Mouse (Mus musculus) splenic B cell, adult 2 months (primary cell): Measurements from ENCODE around the gene Col12a1.

Experiments
- DNase-seq: peaks from one replicate; pipeline ENCODE4 v3.0.0-alpha.2; 2011; ENCODE audit warnings: low read depth, low spot score
- H3K27me3 ChIP-seq: 2 replicates; pipeline ENCODE4 v1.6.1; 2012; ENCODE audit warnings: mild to moderate bottlenecking, low read length, moderate library complexity, mixed read lengths; ENCODE audit not compliant: control insufficient read depth, poor library complexity, insufficient read depth, severe bottlenecking
- H3K36me3 ChIP-seq: 2 replicates; pipeline ENCODE4 v1.6.1; 2012; ENCODE audit warnings: mild to moderate bottlenecking, low read length, moderate library complexity, mixed read lengths; ENCODE audit not compliant: control insufficient read depth, poor library complexity, insufficient read depth, severe bottlenecking

Col12a1 gene

DNA sequence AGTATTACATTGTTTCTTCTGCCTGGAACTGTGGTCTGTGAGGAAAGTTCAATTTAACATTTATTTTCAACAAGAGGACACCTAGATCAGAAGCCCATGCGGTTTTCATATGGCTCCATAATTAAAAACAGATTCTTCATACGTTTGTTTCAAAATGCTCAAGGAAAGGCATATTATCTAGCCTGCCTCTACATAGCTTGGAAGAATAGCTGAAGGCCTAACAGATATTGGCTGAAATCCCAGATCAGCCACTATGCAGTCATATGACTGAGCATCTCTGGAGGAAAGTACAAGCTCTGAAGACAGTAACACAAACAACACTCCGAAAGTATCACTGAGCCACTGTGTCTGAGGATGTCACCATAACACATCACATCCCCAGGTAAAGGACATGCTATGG lies 72.9 kb downstream of the Col12a1 start:
- DNase-seq = no peak
- Histone ChIP-seq H3K36me3 (no peaks in the 10 kb centered on the region), H3K27me3 (no peaks in the 10 kb centered on the region)

DNA sequence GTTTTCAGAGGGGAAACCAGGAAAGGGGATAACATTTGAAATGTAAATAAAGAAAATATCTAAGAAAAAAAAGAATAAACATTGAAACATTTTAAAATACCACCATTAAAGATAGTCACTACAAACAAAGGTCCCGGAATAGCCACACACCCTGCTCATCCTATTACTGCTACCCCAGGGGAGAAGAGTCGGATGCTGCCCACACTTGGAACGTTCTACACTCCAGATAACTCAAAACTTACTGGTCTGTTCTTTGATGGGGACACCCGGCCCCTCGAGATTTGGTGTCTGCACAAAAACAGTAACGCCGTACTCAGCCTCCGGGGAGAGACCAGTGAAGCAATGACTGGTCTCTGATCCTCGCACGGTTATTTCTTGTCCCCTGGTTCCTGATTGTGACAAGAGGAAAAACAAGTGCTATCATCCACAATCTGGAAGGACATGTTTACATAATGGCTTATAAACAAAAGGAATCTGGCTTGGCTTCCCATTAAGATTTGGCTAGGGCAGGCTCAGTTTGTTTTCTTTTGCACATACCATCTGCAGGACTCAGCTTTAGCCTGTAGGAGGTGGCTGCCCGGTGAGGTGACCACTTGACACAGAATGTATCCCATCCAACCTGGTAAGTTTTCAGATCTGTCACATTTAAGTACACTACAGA lies 79.1 kb downstream of the Col12a1 start:
- Histone ChIP-seq H3K27me3 (no peaks in the 10 kb centered on the region), H3K36me3 (no peaks in the 10 kb centered on the region)
- no peak for DNase-seq

DNA sequence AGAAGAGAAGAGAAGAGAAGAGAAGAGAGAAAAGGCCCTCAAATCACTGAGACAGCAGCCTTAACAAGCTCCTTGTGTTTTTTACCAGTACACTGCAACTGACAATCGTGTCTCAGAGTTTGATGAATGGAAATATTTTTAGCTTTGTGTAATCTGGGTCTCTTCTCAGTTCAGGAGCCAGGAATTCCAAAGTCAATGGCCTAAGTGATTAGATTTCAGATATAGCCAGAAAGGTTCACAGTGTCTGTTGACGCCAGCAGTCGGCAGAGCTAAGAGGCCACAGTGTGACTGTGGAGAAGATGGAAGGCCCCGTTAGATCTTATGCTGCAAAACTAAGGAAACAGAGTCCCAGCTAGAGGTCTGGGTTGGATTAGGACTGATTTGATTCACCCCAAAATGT lies 80.8 kb downstream of the Col12a1 start:
- Histone ChIP-seq H3K27me3 (no peaks in the 10 kb centered on the region), H3K36me3 (no peaks in the 10 kb centered on the region)
- no peak for DNase-seq

DNA sequence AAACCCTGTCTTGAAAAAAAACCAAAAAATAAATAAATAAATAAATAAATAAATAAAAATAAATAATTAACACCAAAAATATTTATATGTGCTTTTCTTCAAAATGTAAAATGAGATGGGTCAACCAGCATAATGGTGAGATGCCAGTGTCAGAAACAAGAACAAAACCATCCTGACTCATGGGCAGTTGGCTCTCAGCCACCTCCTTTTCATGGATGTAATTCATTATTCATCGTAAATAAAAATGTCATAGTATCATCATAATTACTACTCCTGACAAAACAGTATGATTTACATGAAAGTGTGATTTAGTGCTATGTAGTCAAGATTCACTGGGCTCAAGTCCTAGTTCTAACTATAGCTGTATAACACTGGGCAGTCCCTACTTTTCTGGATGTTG lies 84.6 kb downstream of the Col12a1 start:
- no peaks in the 10 kb centered on the region for H3K27me3 ChIP-seq
- H3K36me3 ChIP-seq = no peaks in the 10 kb centered on the region
- no peak for DNase-seq

DNA sequence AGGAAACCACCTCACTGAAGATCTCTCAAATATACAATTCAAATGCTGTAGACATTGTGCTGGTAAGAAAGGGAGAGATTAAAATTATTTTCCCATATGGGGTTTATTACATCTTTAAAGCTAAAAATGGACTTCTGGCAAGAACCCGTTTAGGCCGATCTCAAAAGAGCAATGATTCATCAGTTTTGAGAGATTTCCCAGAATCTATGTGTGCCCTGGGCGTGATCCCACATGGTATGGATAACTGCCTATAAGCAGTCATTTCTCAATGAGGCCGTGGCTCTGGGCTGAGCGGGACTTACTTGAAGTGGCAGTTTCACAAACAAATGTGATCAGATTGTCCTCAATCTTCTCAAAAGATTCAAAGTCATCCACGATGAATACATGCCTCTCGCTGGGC lies 87.4 kb downstream of the Col12a1 start:
- no peaks in the 10 kb centered on the region for H3K36me3 ChIP-seq
- DNase-seq = no peak
- no peaks in the 10 kb centered on the region for H3K27me3 ChIP-seq

DNA sequence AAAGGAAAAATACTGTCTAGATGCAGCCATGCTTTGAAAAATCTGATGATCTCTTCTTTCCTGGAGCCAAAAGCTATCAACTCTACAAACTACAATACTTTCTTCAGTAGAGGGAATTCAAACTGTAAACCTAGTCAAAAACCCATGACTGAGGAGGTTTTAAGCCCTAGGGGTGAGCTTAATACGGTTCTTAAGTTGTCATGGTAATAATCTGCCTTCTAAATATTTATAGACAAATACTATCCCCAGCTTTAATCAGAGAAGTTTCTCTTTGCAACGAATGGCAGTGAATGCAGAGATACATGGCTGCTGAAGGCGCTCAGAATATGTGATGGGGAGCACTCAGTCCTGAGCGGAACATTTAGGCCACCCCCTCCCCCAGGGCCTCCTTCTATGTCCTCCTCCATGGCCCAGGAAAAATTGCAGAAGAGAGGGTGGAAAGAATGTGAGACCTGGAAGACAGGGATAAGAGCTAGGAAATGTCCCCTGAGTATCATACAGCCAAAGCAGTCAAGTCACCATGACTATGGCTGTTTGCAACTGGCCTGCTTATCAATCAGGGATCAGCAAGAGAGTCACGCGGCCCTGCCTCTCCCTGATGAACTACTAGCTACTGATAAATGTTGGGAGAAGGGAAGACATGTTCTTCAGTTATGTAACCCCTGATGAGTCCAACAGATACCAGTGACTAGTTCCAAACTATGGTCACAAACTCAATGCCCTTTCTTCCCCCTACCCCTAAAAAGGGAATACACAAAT lies 99.6 kb downstream of the Col12a1 start:
- Histone ChIP-seq H3K36me3 (no peaks in the 10 kb centered on the region), H3K27me3 (no peaks in the 10 kb centered on the region)
- no peak for DNase-seq

DNA sequence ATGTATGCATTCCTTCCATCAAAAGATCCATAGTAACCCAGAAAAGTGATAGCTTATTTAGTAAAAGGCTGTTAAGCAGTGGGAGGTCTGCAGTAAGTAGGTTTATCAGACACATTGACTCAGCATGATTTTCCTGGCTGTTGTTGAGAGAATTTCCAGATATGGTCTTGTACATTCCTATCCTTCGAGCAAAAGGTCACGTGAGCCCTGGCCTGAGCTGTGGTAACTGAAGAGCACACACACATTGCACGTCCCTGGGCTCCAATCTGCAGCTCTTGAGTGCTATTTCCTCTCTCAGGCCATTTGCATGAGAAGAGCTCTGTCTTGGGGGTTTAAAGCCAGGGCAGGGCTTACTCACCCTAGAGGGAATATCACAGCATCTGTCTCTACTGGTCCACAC lies 101.3 kb downstream of the Col12a1 start:
- DNase-seq = no peak
- Histone ChIP-seq H3K27me3 (no peaks in the 10 kb centered on the region), H3K36me3 (no peaks in the 10 kb centered on the region)

DNA sequence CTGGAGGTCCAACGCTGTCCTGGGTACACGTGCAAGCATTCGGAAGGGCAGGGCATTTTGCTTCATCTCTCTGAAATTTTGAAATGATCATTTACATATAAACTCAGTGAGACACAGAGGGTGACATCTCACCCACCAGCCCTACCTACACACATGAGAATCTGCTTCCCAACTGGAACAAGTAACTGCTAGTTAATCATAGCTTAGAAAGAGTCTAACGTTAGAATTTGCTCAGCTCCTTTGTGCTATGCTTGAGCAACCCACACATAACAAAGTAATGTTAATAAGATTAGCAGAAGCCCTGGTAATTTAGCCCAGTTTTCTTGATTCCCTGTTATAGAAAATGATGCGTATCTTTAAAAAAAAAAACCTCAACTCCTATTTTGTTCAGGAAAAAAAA lies 102.6 kb downstream of the Col12a1 start:
- Histone ChIP-seq H3K36me3 (no peaks in the 10 kb centered on the region), H3K27me3 (no peaks in the 10 kb centered on the region)
- no peak for DNase-seq

DNA sequence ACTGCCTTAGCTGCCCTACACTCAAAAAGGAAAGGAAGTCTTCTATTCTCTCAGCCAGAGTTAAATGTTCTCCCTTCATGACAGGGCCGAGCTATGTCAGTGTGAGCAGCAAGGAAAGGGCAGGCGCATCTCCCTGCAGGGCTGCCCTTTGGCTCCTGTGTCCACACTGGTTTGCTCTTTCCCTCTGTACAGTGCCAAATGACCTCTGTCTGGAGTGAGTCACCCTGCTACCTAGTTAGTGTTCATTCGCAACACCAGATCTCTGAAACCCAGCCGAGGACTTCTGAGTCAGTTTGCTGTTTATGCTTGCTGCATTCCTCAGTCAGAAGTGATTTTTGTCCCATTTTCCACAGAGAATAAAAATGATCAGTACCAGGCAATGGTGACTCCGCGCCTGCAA lies 108.3 kb downstream of the Col12a1 start:
- Histone ChIP-seq H3K27me3 (no peaks in the 10 kb centered on the region; the same call in 1 of the 2 replicates), H3K36me3 (no peaks in the 10 kb centered on the region)
- DNase-seq = no peak

DNA sequence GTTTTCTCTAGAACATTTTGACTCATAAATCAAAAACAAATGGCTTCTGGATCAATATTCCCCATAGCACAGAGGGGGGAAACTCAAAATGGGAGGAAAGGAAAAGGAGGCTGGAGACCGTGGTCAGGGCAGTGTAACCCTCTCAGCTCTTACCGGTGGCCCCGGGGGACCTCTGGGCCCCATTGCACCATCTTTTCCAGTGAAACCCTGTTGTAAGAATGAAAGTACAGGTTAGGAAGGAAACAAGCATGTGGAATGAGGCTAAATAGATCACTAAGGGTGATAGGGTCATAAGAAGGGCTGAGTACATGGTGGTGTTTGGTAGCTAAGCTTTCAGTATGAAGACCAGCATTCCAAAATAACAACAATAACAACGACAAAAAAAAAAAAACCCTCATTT lies 109.0 kb downstream of the Col12a1 start:
- no peak for DNase-seq
- Histone ChIP-seq H3K27me3 (no peaks in the 10 kb centered on the region; the same call in 1 of the 2 replicates), H3K36me3 (no peaks in the 10 kb centered on the region)

DNA sequence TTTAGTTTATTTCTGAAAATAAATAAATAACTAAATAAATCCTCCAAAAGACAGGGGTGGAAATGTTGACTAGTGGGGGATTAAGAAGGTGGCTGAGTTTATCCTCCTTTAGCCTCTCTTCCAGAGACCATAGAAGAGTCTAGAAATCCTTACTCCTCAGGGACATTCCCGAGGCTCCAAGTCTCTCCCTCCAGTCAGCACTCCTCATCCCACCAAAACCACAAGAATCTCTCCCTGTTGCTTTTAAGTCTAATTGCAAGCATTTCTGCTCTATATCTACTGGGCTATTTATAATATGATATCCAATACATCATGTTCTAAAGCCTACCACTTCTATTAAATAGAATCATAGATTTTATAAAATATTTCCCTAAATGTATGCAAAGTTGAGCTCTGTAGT lies 109.8 kb downstream of the Col12a1 start:
- no peaks in the 10 kb centered on the region; the same call in 1 of the 2 replicates for H3K27me3 ChIP-seq
- no peak for DNase-seq
- no peaks in the 10 kb centered on the region for H3K36me3 ChIP-seq

DNA sequence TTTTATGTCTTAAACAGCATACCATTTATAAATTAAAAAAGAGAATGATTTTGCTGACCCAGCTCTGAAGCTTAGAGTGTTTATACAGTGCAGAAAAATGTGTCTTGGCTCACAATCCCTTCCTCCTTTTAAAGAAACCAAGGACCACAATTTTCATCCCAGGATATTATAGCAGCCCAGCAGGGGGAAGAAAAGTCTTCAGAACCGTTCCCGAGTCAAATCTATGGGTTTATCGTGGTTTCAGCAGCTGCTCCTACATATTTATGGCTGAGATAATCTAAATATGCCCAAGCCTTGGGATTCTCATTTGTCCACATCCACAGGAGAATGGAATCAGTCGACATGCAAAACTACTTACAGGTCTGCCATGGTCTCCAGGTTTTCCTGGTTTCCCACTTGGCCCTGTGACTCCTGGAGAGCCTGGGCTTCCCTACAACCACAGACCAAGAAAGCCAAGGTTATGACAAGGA lies 110.5 kb downstream of the Col12a1 start:
- Histone ChIP-seq H3K27me3 (no peaks in the 10 kb centered on the region; the same call in 1 of the 2 replicates), H3K36me3 (no peaks in the 10 kb centered on the region)
- no peak for DNase-seq

DNA sequence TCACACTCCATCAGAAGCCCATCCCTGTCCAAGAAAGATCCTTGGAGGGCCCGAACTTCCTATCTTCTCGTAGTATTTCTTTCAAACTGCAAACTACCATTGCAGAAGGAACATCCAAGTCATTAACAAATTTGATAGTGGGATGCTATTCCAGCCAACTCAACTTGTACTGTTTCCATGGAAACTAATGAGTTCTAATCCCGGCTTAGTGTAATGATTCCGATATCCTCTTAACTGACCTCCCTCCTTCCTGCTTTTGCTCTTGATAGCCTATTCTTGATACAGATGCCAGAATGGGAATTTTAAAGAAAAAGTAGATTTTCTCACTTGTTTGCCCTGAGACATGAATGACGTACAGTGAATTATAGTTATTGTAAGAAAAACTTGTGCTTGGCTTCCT lies 112.5 kb downstream of the Col12a1 start:
- DNase-seq = no peak
- no peaks in the 10 kb centered on the region; the same call in 1 of the 2 replicates for H3K27me3 ChIP-seq
- H3K36me3 ChIP-seq = no peaks in the 10 kb centered on the region

DNA sequence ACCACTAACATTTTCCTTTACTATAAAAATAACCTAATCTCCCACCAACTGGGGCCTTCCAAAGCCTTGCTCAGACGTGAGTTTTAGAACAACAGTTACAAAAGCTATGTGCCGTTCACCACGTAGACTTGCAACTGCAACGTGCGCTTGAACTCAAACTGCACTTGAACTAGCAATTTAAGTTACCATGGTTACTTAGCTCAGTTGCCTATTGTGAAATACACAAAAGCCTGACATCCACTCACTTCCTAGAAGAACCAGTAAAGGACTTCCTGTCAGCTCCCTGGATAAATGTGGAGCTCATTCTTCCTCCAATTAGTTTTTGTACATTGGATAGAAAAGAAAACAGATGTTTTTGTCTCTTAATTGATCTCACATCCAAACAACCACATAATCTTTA lies 112.9 kb downstream of the Col12a1 start:
- Histone ChIP-seq H3K36me3 (no peaks in the 10 kb centered on the region), H3K27me3 (no peaks in the 10 kb centered on the region; the same call in 1 of the 2 replicates)
- DNase-seq = no peak

DNA sequence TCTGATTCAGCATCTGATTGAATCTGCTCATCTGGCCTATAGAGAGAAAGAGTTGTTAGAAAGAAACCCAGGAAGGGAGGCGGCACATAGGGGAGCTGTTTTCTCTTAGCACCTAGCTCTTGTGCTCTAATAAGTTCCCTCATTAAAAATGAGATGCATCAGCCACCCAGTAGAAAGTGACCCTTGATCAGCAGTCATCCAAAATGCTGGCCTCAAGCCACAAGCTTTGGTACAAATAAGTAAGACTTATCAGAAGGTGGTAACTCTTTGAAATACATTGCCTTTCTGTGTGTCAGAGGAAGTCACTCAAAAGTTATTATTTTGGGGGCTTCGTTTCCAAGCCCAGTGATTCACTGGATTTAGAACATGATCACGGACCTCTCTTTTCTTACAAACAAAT lies 114.1 kb downstream of the Col12a1 start:
- H3K27me3 ChIP-seq = no peaks in the 10 kb centered on the region
- no peak for DNase-seq
- no peaks in the 10 kb centered on the region for H3K36me3 ChIP-seq
